Mouse (Mus musculus) heart, adult 2 months (tissue): ENCODE data around the gene Mettl1. TPM values are rescaled to one million over a fixed set of nuclear protein-coding genes. Genes with fewer than 3 reads are reported as not detected.

Experiments used
- DNase-seq, 2 experiments: peaks; one replicate each; pipeline ENCODE4 v3.0.0; 2021
- H3K27ac ChIP-seq: fragments of 200-600 bp; 2 replicates; pipeline ENCODE4 v1.8.1; 2022
- H3K27me3 ChIP-seq: fragments of 200-500 bp; 2 replicates; pipeline ENCODE4 v1.6.1; 2012; ENCODE audit warnings: mild to moderate bottlenecking, low read length, inconsistent platforms, mixed read lengths; ENCODE audit not compliant: control insufficient read depth, insufficient read depth
- H3K36me3 ChIP-seq: fragments of 200-500 bp; 2 replicates; pipeline ENCODE4 v1.6.1; 2012; ENCODE audit warnings: low read length, inconsistent platforms; ENCODE audit not compliant: control insufficient read depth, insufficient read depth
- H3K4me1 ChIP-seq: fragments of 200-500 bp; 2 replicates; pipeline ENCODE4 v1.6.1; 2011; ENCODE audit warnings: low read length; ENCODE audit not compliant: control insufficient read depth, insufficient read depth
- H3K4me3 ChIP-seq: fragments of 200-600 bp; 2 replicates; pipeline ENCODE4 v1.8.1; 2022
- H3K79me2 ChIP-seq: fragments of 200-500 bp; replicated peaks from 2 replicates; pipeline ENCODE4 v1.6.1; 2012; ENCODE audit warnings: mild to moderate bottlenecking, inconsistent platforms, low read length, moderate library complexity, mixed read lengths; ENCODE audit not compliant: control insufficient read depth, insufficient read depth
- H3K9ac ChIP-seq: fragments of 200-500 bp; 2 replicates; pipeline ENCODE4 v1.6.1; 2012; ENCODE audit warnings: low read depth, mild to moderate bottlenecking, control low read depth, inconsistent platforms, low read length, mixed read lengths
- CTCF ChIP-seq: fragments of 200-600 bp; IDR thresholded peaks from 2 replicates; pipeline ENCODE4 v1.8.1; 2022; ENCODE audit warnings: antibody characterized with exemption, mild to moderate bottlenecking, moderate library complexity
- EP300 ChIP-seq: fragments of 200-500 bp; IDR thresholded peaks from 2 replicates; pipeline ENCODE4 v1.6.1; 2011; ENCODE audit warnings: low read depth, low read length, control low read depth; ENCODE audit not compliant: insufficient read depth
- POLR2A ChIP-seq: fragments of 200-500 bp; IDR thresholded peaks from 2 replicates; pipeline ENCODE4 v1.6.1; 2011; ENCODE audit warnings: mild to moderate bottlenecking, low read depth, low read length, control low read depth; ENCODE audit not compliant: insufficient read depth
- WGBS: fragments of 180-500 bp; shearing (Covaris S2); methylation state at CpG from one replicate; pipeline ENCODE4 v1.1.7; 2018; 5-methylcytosine and 5-hydroxymethylcytosine counted together
- intact Hi-C: fragments of 180-260 bp; cut with DNase I; formaldehyde crosslinking; loops from one replicate; pipeline ENCODE4 v1.15.1; 2025
- polyA plus RNA-seq: library from polyadenylated mRNA; depleted of rRNA; stranded (reverse); fragments of >200 nt; gene quantifications from 2 replicates; pipeline ENCODE4 v1.2.3, GENCODE M21; 2012
- total RNA-seq, 2 experiments: library from RNA; stranded (reverse); gene quantifications; 2 replicates each; pipeline ENCODE4 v1.2.3; 2021

Mettl1 gene
- total and polyA plus RNA-seq, 3 experiments: 6.3 to 12.3 (median 7.0) TPM

- no peaks in the 10 kb centered on the region for H3K79me2 ChIP-seq
- 28% methylated on average over 4 of the region's 4 CpGs for WGBS
- H3K4me1 ChIP-seq: no peaks in the 10 kb centered on the region; the same call in 1 of the 2 replicates
- DNase-seq: peak; percentile 25 to 36
- no peak overlapping the region for H3K9ac ChIP-seq
- no peak for TF ChIP-seq CTCF
- TF ChIP-seq EP300: no peak
- TF ChIP-seq POLR2A: no peak
- intact Hi-C loops: no loop called here
- no peaks in the 10 kb centered on the region for H3K36me3 ChIP-seq
- no peaks in the 10 kb centered on the region; the same call in 1 of the 2 replicates for H3K27me3 ChIP-seq
- no peak overlapping the region for H3K27ac ChIP-seq
- H3K4me3 ChIP-seq: no peak overlapping the region
Measured at GRCm38 (mm10) chr10:127076082-127076481, 34.9 kb downstream of the Mettl1 start.

GRCm38 (mm10) chr10:127077515-127077914 is 36.3 kb downstream of the Mettl1 start:
- Histone ChIP-seq H3K4me3 (no peak overlapping the region), H3K36me3 (no peaks in the 10 kb centered on the region), H3K27ac (no peak overlapping the region), H3K79me2 (no peaks in the 10 kb centered on the region), H3K4me1 (no peaks in the 10 kb centered on the region), H3K9ac (no peak overlapping the region), H3K27me3 (no peaks in the 10 kb centered on the region; the same call in 1 of the 2 replicates)
- DNase-seq: no peak
- TF ChIP-seq CTCF (no peak), EP300 (no peak), POLR2A (no peak)
- intact Hi-C loops: no loop called here
- WGBS: 25% methylated on average over 10 of the region's 10 CpGs

- peak overlapping the region; percentile 41; the same call in 1 of the 2 replicates for H3K27ac ChIP-seq
- TF ChIP-seq CTCF (no peak), EP300 (no peak), POLR2A (no peak)
- H3K79me2 ChIP-seq: no peaks in the 10 kb centered on the region
- intact Hi-C loops: no loop called here
- no peaks in the 10 kb centered on the region for H3K4me1 ChIP-seq
- peak in 1 of 2 experiments; percentile 23 for DNase-seq
- no peaks in the 10 kb centered on the region for H3K36me3 ChIP-seq
- H3K27me3 ChIP-seq: no peaks in the 10 kb centered on the region; the same call in 1 of the 2 replicates
- H3K4me3 ChIP-seq: peak overlapping the region; percentile 53
- 0 out of 2 replicates have a peak overlapping the region, but pooled peaks have one; percentile 21 for H3K9ac ChIP-seq
- WGBS: 10% methylated on average over 12 of the region's 12 CpGs
Measured at GRCm38 (mm10) chr10:127078001-127078676, 36.9 kb downstream of the Mettl1 start.

- H3K79me2 ChIP-seq: no peaks in the 10 kb centered on the region
- H3K4me1 ChIP-seq: no peaks in the 10 kb centered on the region
- H3K27me3 ChIP-seq: no peaks in the 10 kb centered on the region; the same call in 1 of the 2 replicates
- H3K27ac ChIP-seq: peak overlapping the region; percentile 41; the same call in 1 of the 2 replicates
- TF ChIP-seq CTCF: no peak
- no peak for TF ChIP-seq POLR2A
- TF ChIP-seq EP300: no peak
- H3K36me3 ChIP-seq: no peaks in the 10 kb centered on the region
- H3K9ac ChIP-seq: peak overlapping the region; percentile 21
- intact Hi-C loops: no loop called here
- peak; percentile 29 to 66 for DNase-seq
- WGBS: under 1% methylated on average over 37 of the region's 49 CpGs
- peak overlapping the region; percentile 53 for H3K4me3 ChIP-seq
Measured at GRCm38 (mm10) chr10:127078677-127079575, 37.7 kb downstream of the Mettl1 start.

GRCm38 (mm10) chr10:127079665-127080391 is 38.6 kb downstream of the Mettl1 start:
- TF ChIP-seq POLR2A: no peak
- peak; percentile 61 for TF ChIP-seq CTCF
- peak; percentile 35 to 58 for DNase-seq
- Histone ChIP-seq H3K36me3 (no peaks in the 10 kb centered on the region), H3K9ac (peak overlapping the region; percentile 13), H3K79me2 (no peaks in the 10 kb centered on the region), H3K27ac (peak overlapping the region; percentile 41), H3K4me3 (peak overlapping the region; percentile 53), H3K4me1 (no peaks in the 10 kb centered on the region), H3K27me3 (no peaks in the 10 kb centered on the region; the same call in 1 of the 2 replicates)
- 11% methylated on average over 68 of the region's 70 CpGs for WGBS
- intact Hi-C loops: no loop called here
